Mouse (Mus musculus) hematopoietic stem cell, adult 5-6 weeks (primary cell): Measurements from ENCODE around the gene Plin1. TPM values are rescaled to one million over a fixed set of nuclear protein-coding genes. Genes with fewer than 3 reads are reported as not detected.

Experiments
- ATAC-seq, 2 experiments: fragments of 125-278 bp in 1 of 2; replicated peaks in 1 of 2; 2 replicates each; pipeline ENCODE4 v1.8.0; 2016 to 2017; ENCODE audit warnings: inconsistent platforms in 2 of 2, mild to moderate bottlenecking in 2 of 2, moderate number of reproducible peaks in 2 of 2, low read depth in 1 of 2, moderate TSS enrichment in 1 of 2; ENCODE audit not compliant: low FRiP score in 2 of 2, poor library complexity in 2 of 2, severe bottlenecking in 2 of 2, insufficient read depth in 1 of 2, low TSS enrichment in 1 of 2
- total RNA-seq: library from RNA; stranded (forward); fragments of 172-1452, 232-1000 nt; gene quantifications from 2 replicates; pipeline ENCODE4 v1.2.3, GENCODE M21; 2017

Gene Plin1
- total RNA-seq, 1 experiment from 2014 or later, result not detected

- ATAC-seq, result peak; percentile 81 to 94
Observed at GRCm38 (mm10) chr7:79742659-79743536, 10.2 kb upstream of the Plin1 start, which contains the start of the genes Pex11a and Wdr93. Pex11a (minus strand) TSS chr7:79743131. Wdr93 (plus strand) TSS chr7:79743163.

- no peak for ATAC-seq
Observed at GRCm38 (mm10) chr7:79742277-79742658, 9.6 kb upstream of the Plin1 start.

DNA sequence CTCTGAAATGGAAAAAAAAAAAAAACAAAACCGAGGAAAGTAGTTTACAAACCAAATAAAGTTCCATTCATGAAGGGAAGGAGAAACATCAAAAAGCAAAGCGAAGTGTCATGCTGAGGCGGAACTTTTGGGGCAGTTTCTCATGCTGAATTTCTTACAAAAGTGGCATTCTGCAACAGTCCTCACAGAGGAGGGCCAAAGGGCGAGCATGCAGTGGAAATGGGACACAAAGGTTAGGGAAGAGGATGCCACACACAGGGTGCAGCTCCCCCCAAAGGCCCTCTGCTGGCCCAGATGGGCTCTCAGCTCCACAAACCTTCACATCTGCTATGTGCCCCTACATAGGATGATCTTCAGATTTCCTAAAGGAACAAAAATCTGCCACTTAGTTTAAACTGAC lies 7.6 kb upstream of the Plin1 start:
- no peak for ATAC-seq

DNA sequence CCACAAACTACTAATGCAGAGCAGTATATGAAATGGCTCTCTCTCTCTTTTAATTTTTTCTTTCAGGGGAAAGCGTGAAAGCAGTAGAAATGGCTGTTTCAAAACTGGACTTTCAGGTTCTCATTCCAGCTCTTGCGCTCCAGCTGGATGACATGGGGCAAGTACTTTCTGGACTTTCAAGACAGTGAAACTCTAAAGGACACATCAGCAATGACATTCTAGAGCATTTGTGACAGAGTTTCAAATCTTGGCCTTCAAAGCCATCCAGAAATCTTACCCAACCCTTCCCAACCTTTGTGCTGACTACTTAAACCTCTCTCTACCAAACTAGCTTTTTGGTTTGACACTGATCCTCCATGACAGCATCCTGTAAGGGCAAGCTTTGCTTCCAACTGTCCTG lies 6.2 kb upstream of the Plin1 start:
- no peak for ATAC-seq

DNA sequence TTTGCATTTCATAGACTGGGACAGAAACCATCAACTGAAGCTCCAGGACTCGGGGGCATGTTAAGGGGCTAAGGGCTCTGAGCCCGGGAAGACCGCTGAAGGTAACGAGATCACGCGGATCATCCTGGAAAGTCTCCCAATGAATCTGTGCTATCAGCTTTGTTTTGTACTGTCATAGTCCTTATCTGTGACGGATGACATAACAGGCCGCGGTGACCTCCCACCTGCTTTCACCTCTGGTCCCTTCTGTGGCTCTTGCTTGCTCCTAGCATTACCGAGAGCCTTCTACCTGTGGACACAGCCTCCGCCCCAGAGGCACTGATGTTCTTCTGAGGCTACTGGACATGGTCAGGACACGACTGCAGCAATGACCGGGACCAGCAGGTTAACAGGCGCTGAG lies 3.8 kb upstream of the Plin1 start:
- ATAC-seq, result no peak

GRCm38 (mm10) chr7:79734563-79734962 lies 1.9 kb upstream of the Plin1 start:
- no peak for ATAC-seq

DNA sequence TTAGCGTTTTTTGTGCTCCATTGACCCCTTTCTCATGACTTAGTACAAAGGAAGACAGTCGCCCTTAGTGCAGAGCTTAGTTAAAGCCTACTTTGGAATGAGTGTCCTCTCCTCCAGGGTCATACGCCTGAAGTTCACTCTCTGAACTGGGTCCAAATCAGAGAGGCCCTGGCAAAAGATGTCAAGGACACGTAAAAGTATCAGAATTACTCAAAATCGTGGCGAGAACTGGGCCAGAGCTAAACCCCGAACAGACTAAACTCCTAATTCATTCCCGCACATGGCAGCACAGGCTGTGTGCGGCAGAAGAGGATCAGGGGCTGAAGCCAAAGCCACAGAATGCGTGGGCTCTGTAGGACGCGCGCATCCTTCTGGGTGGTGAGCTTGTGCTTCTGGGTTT lies 1.3 kb downstream of the Plin1 start:
- ATAC-seq, result no peak

GRCm38 (mm10) chr7:79729743-79730370 lies 2.8 kb downstream of the Plin1 start:
- no peak for ATAC-seq

- ATAC-seq, result peak; percentile 61 to 72; a peak in 3 of 4 replicates
Observed at GRCm38 (mm10) chr7:79729169-79729568, 3.5 kb downstream of the Plin1 start.

DNA sequence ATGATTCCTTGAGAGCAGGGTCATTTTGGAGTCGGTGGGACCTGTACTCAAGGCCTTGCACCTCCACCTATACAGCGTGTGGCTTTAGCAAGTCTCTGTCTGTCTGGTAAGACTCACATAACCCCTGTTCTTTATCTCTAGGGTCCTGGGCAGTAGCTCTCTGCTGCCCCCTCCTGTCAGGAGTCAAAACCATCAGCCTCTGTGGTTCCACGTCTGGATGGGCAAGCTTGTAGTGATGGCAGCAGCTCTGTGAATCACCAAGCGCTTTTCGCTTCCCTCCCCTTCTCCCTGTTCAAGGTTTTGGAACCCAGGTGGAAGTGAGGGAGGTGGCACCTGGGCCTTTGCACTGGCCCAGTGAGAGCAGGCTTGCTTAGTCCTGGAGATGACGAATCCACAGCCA lies 4.5 kb downstream of the Plin1 start:
- peak; percentile 71 to 73; a peak in 3 of 4 replicates for ATAC-seq

GRCm38 (mm10) chr7:79727091-79727490 lies 5.6 kb downstream of the Plin1 start:
- peak; percentile 37 to 48; a peak in 2 of 4 replicates for ATAC-seq

DNA sequence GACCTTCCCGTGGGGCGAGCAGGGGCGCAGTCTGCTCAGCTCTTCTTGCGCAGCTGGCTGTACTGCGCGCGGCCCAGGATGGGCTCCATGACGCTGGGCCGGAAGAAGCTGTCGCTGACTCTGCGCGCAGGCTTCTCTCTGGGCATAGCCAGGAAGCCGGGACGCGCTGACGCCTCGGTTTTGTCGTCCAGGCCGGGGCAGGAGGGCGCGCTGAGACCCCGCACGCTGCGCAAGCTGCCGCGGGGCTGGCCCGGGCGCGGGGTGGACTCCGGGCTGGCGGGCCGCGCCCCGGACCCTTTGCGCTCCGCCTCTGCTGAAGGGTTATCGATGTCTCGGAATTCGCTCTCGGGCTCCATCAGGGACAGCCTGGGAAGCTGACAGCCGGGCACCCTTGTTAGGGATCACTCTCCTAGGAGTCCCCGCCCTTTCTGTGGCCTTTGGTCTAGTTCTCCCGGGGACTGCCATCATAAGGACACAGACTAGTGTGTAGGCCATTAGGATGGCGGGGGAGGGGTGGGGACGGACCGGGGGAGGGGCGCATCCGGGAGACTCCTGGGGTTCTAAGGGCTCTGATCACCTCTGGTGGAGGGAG lies 11.2 kb downstream of the Plin1 start:
- ATAC-seq, result peak; percentile 77

DNA sequence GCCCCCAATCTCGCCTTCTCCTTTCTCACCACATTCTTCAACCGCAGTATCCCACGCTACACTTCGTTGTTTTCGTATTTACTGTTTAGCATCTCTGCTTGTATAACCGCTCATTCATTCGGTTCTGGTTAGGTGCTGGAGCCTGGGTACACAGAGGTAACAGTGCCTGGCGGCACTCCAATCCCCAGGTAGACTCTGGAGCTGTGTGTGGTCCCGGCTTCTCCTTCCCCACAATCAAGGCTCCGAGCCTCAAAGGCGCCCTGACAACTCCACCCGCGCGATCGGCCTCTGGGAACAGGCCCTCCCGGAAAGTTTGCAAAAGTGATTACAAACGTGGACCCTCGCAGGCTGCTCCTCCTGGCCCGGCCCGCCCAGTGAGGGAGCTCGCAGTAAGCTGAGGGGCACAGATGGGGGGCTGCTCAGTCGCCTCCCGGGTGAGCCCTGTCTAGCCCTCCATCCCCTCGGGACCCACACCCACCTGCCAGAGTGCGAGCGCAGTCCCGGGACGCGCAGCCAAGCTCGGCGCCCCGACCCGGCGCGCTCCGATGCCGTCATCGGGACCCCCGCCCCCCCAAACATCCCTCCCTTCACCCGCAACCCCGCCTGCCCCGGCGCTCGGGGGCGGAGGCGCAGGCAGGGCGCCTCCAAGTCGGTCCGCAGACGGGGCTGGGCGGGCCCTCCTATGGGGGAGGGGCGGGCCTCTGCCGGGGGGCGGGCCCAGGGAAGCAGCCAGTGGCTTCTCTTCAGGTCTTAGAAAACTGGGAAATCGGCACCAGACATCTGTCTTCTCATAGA lies 17.3 kb downstream of the Plin1 start, which contains the start of gene Kif7:
Gene Kif7 (minus strand): TSS at position 534 of the 795 bp plus-strand sequence.
- peak; percentile 32 to 59; a peak in 1 of 4 replicates for ATAC-seq

GRCm38 (mm10) chr7:79710831-79711230 lies 21.9 kb downstream of the Plin1 start:
- no peak for ATAC-seq

- ATAC-seq, result peak in 1 of 2 experiments; percentile 22; a peak in 1 of 4 replicates
Observed at GRCm38 (mm10) chr7:79710130-79710607, 22.5 kb downstream of the Plin1 start.

- ATAC-seq, result no peak
Observed at GRCm38 (mm10) chr7:79705210-79705609, 27.5 kb downstream of the Plin1 start.

GRCm38 (mm10) chr7:79702755-79703154 lies 29.9 kb downstream of the Plin1 start:
- no peak for ATAC-seq
